Comparison of ENCODE assay signal across 9 mouse cellular contexts in genomic region chr5:25472070-25472469, GRCm38 (mm10). TPM values are rescaled to one million over a fixed set of nuclear protein-coding genes. Genes with fewer than 3 reads are reported as not detected.
A peak's percentile ranks its signal among the peaks of the same experiment; 100 is the strongest.
DNase-seq lines count a peak whose midpoint lies in the region; ATAC-seq and TF ChIP-seq lines count a peak whose summit lies in the region.
"Had no signal": no experiment of that assay in that cellular context is flagged by ENCODE, and none has a peak within 500 bp of the region (broad histone marks: within the 10 kb centered on the region; RNA-seq: fewer than 3 reads in every experiment).

No protein-coding gene starts in this region.

- H3K9me3 ChIP-seq in forebrain, postnatal 0 days (ENCODE audit: low read length), result no peaks in the 10 kb centered on the region
- no peaks in the 10 kb centered on the region for H3K9me3 ChIP-seq in liver, embryonic 12.5 days (replicated peaks)

- no peaks in the 10 kb centered on the region for H3K27me3 ChIP-seq in Patski
- H3K27me3 ChIP-seq in forebrain, postnatal 0 days (ENCODE audit: insufficient read depth, low read length), result no peaks in the 10 kb centered on the region
- H3K27me3 ChIP-seq in liver, embryonic 12.5 days (replicated peaks), result no peaks in the 10 kb centered on the region
- H3K27me3 ChIP-seq in small intestine, adult 2 months (ENCODE audit: control insufficient read depth, insufficient read depth, low read length), result no peaks in the 10 kb centered on the region

- CTCF ChIA-PET in Patski (lab: Charles Lee), result interaction anchor here (0.8 to 1.5 kb wide), 4 partner anchors 10 to 51 kb away, joined by 3 read pairs; partner anchors contain the start of gene Kmt2c

- peak overlapping the region; percentile 54; the same call in 1 of the 2 replicates for H3K27ac ChIP-seq in forebrain, postnatal 0 days (ENCODE audit: low read depth, low read length)
- H3K27ac ChIP-seq in liver, embryonic 12.5 days, result no peak overlapping the region
- no peak overlapping the region for H3K27ac ChIP-seq in small intestine, adult 2 months (ENCODE audit: insufficient read depth, low read depth, low read length)

- in situ Hi-C loops in Patski (cut with MboI; ENCODE audit: low pct_unique_long_range_greater_than_20kb), result no loop called here

- peak overlapping the region; percentile 25; the same call in 1 of the 2 replicates for H3K9ac ChIP-seq in forebrain, postnatal 0 days
- H3K9ac ChIP-seq in liver, embryonic 12.5 days, result 0 out of 2 replicates have a peak overlapping the region, but pooled peaks have one; percentile 46

- no peaks in the 10 kb centered on the region for H3K36me3 ChIP-seq in forebrain, postnatal 0 days (ENCODE audit: insufficient read depth)
- no peaks in the 10 kb centered on the region for H3K36me3 ChIP-seq in liver, embryonic 12.5 days
- H3K36me3 ChIP-seq in small intestine, adult 2 months (ENCODE audit: control insufficient read depth, insufficient read depth, low read length), result no peaks in the 10 kb centered on the region

- no peaks in the 10 kb centered on the region for H3K4me1 ChIP-seq in forebrain, postnatal 0 days (ENCODE audit: insufficient read depth)
- H3K4me1 ChIP-seq in liver, embryonic 12.5 days, result peaks cover 37% of the 10 kb centered on the region
- H3K4me1 ChIP-seq in small intestine, adult 2 months (ENCODE audit: control insufficient read depth, insufficient read depth, insufficient read length, low read length), result no peaks in the 10 kb centered on the region

- 2% methylated on average over 6 of the region's 6 CpGs for WGBS in forebrain, postnatal 0 days
- WGBS in liver, embryonic 12.5 days (ENCODE audit: insufficient replicate concordance), result 14% methylated on average over 6 of the region's 6 CpGs
- WGBS in small intestine, adult 2 months, result 9% methylated on average over 6 of the region's 6 CpGs

- DNase-seq in cerebellum, postnatal 10 days, result peak; percentile 9 to 19
- DNase-seq in cerebellum, adult 9-11 months, result no peak
- DNase-seq in Patski (ENCODE audit: low read depth, low spot score), result peak; percentile 27
- DNase-seq in forebrain, postnatal 0 days, result peak; percentile 43
- DNase-seq in layer of hippocampus, adult 9-11 months, result no peak
- no peak for DNase-seq in layer of hippocampus, adult 18-20 months (ENCODE audit: low spot score in 2 of 2)

- TF ChIP-seq CTCF in Patski (IDR thresholded peaks at IDR 0.05), result no peak
- no peak for TF ChIP-seq CTCF in forebrain, postnatal 0 days (IDR thresholded peaks at IDR 0.05; ENCODE audit: low read depth)
- no peak for TF ChIP-seq CTCF in small intestine, adult 2 months (IDR thresholded peaks at IDR 0.05; ENCODE audit: extremely low read depth, insufficient read length, insufficient replicate concordance, low read depth, low read length)

- POLR2A ChIA-PET in Patski (lab: Charles Lee), result interaction anchor here (0.6 to 2.1 kb wide), 3 partner anchors 21 to 27 kb away, joined by 3 to 10 read pairs (median 3); partner anchors contain the start of gene Kmt2c

- H3K4me3 ChIP-seq in forebrain, postnatal 0 days (ENCODE audit: low read depth, low read length), result peak overlapping the region; percentile 40
- H3K4me3 ChIP-seq in liver, embryonic 12.5 days, result peak overlapping the region; percentile 28; the same call in 1 of the 2 replicates
- H3K4me3 ChIP-seq in small intestine, adult 2 months (ENCODE audit: low read depth, low read length), result peak overlapping the region; percentile 32; the same call in 1 of the 2 replicates

- H3K4me2 ChIP-seq in forebrain, postnatal 0 days (ENCODE audit: low read depth), result peak overlapping the region; percentile 48
- H3K4me2 ChIP-seq in liver, embryonic 12.5 days, result peak overlapping the region; percentile 42

- peak; percentile 57 for ATAC-seq in Patski
- peak; percentile 79 for ATAC-seq in forebrain, postnatal 0 days
- ATAC-seq in liver, embryonic 12.5 days, result no peak

- TF ChIP-seq POLR2A in small intestine, adult 2 months (IDR thresholded peaks at IDR 0.05; ENCODE audit: low read depth, low read length), result no peak

RNA-seq across cellular contexts. Expression of gene Kmt2c, which starts 26.5 kb away (rescaled TPM):
- polyA plus RNA-seq in Patski (2021), result 18.1 TPM
- 46.7 and 58.9 TPM in 2 replicates for total RNA-seq in forebrain, postnatal 0 days (2014; rRNA removed)
- 6.1 and 11.3 TPM in 2 replicates for polyA plus RNA-seq in forebrain, postnatal 0 days (2015; fragmentation: Nextera tagmentation; extraction: Ambion mirVana)
- 11.6 and 11.9 TPM in 2 replicates for polyA plus RNA-seq in liver, embryonic 12.5 days (2016; fragmentation: Nextera tagmentation; extraction: Ambion mirVana)
- 5.1 and 9.3 TPM in 2 replicates for polyA plus RNA-seq in small intestine, adult 2 months (2012; rRNA removed)
- 10 to 100 TPM; 74.0 to 78.1 TPM for total RNA-seq in layer of hippocampus, adult 18-20 months (2021)

RNA-seq across cellular contexts. Expression of gene Cct8l1, which starts 43.8 kb away (rescaled TPM):
- polyA plus RNA-seq in Patski (2021), result not detected
- not detected in 2 replicates for total RNA-seq in forebrain, postnatal 0 days (2014; rRNA removed)
- polyA plus RNA-seq in forebrain, postnatal 0 days (2015; fragmentation: Nextera tagmentation; extraction: Ambion mirVana), result not detected in 2 replicates
- 0.06 TPM in 1 of 2 replicates, not detected in the other for polyA plus RNA-seq in liver, embryonic 12.5 days (2016; fragmentation: Nextera tagmentation; extraction: Ambion mirVana)
- not detected in 2 replicates for polyA plus RNA-seq in small intestine, adult 2 months (2012; rRNA removed)
- under 1 TPM; 0.32 to 0.38 TPM for total RNA-seq in layer of hippocampus, adult 18-20 months (2021)
- polyA plus RNA-seq: C2C12 had no signal

Comparison
In these comparisons a context has a peak if more than half of its experiments do, and no peak if none do; other contexts are left out.
1. DNase-seq: peak in cerebellum, postnatal 10 days (2 of 2), Patski (single experiment) and forebrain, postnatal 0 days (single experiment); none in cerebellum, adult 9-11 months (single experiment), layer of hippocampus, adult 9-11 months (single experiment) and layer of hippocampus, adult 18-20 months (0 of 2).
2. Peak in every context shown above with its lines, with median percentiles within 50 percentile points of each other: H3K4me3 ChIP-seq.